Mouse (Mus musculus): ENCODE measurements around the gene Cftr. TPM values are rescaled to one million over a fixed set of nuclear protein-coding genes. Genes with fewer than 3 reads are reported as not detected.

Cftr gene
- total RNA-seq, 1 experiment from 2014 or later = 0.25 TPM

DNA sequence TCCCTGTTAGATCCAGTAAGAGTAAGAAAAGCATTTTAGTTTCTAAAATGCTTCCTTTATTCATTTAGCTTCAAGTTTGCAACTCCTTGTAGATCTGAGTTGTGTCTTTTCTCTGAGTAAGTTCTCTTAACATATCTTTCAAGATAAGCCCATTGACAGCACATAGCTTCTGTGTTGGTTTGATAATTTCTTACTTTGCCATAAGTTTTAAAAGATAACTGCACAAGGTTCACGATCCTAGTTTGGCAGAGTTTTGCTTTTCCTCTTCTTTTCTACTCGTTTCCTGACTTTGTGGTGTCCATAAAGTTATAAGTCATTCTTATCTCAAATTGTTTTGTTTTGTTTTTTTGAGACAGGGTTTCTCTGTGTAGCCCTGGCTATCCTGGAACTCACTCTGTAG is 130.3 kb downstream of the Cftr start:
- ATAC-seq (replicated peaks in 1 of 2; ENCODE audit: insufficient read depth in 1 of 2, low FRiP score in 2 of 2, low TSS enrichment in 1 of 2, low read depth in 1 of 2, poor library complexity in 2 of 2, severe bottlenecking in 2 of 2) = no peak

DNA sequence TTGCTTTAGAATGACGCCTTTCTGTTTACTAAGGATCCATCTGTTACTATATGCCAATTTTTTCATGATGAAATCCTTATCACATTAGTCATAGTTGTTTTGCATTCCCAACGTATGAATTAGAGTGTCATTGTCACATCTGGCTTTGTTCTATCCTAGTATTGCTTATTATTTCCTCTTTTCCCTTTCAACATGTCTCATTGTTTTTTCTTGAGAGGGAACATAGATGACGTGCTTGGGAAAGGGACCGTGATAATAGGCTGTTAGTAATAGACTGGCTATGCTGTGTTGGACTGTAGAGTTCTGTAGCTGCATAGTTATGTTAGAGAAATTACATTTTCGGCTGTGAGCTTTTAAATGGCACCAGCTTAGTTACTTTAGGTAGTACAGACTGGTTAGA is 131.6 kb downstream of the Cftr start:
- ATAC-seq (replicated peaks in 1 of 2; ENCODE audit: insufficient read depth in 1 of 2, low FRiP score in 2 of 2, low TSS enrichment in 1 of 2, low read depth in 1 of 2, poor library complexity in 2 of 2, severe bottlenecking in 2 of 2) = no peak

DNA sequence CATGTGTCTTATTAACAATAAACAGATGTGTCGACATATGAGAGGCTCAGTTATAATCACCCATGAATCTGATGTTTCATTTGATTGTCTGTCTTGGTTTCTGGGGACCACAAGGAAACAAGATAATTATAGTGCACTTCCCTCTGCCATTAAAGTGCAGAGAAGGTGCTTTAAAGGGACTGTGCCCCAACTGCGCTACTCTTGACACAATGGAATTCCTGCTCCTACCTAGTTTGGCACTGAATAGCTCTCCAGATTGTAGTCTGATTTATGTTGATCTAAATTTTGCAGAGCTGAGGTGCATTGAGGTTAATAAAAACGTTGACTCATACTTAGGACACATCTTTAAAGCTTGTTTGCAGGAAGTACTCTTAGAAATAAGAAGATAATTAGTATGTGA is 132.7 kb downstream of the Cftr start:
- ATAC-seq (replicated peaks in 1 of 2; ENCODE audit: insufficient read depth in 1 of 2, low FRiP score in 2 of 2, low TSS enrichment in 1 of 2, low read depth in 1 of 2, poor library complexity in 2 of 2, severe bottlenecking in 2 of 2) = no peak

DNA sequence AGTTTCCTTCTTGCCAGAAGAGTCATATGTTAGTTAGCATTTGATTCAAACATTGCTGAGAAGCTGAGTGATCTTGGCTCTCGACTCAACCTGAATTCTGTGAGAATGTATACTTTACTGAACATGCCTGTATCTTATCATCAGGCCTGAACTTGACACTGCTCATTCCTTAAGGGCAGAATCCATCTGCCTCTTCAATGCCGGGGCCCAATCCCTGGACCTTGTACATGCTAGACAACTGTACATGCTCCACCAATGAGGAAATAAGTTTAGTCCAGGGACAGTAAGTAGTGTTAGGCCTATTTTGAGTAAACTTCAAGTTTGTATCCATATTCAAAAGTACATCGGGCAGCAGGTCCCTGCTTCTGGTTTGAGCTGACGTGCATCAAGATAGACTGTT is 134.6 kb downstream of the Cftr start:
- ATAC-seq (replicated peaks in 1 of 2; ENCODE audit: insufficient read depth in 1 of 2, low FRiP score in 2 of 2, low TSS enrichment in 1 of 2, low read depth in 1 of 2, poor library complexity in 2 of 2, severe bottlenecking in 2 of 2) = no peak

DNA sequence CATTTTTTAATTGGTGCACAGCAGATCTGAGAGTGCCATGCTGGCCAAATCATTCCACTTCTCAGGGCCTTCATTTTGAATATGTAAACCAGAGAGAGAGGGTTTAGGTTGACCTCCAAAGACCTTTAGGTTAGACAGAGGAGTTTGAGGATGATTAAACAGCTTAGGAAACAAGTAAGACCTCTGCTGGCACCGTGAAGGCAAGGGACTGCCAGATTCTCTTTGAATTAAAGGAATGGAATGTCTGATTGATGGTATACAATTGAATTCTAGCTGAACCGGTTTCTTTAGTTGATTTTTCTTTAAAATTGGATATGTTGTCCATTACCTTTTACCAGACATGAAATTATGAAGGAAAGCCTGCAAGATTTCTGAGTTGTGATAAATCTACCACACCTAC is 140.5 kb downstream of the Cftr start:
- ATAC-seq (replicated peaks in 1 of 2; ENCODE audit: insufficient read depth in 1 of 2, low FRiP score in 2 of 2, low TSS enrichment in 1 of 2, low read depth in 1 of 2, poor library complexity in 2 of 2, severe bottlenecking in 2 of 2) = no peak

DNA sequence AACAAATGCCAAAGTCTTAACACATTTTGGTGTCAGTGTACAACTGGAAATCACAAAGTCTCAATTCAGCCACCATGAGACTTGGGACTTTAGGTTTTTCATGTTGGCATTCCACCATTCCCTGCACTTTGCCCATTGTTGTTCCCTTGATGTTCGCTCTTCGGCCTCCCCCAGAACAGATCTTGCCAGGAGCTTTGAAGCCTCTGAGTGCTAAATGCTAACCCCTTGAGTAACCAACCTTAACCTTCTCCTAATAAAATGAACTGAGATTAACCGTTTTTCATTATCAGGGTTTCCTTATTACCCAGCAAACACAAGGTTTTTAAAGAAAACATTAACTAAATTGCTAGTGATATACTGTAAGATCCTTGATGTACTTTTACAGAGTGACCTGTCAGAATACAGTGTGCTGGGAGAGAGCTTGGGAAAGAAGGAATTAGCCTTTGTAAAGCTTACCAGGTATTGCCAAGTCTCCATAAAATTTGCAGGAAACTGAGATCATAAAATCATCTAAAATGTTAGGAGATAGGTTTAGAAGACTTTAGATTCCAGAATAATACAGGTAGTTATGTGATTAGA is 144.0 kb downstream of the Cftr start:
- no peak for ATAC-seq (replicated peaks in 1 of 2; ENCODE audit: insufficient read depth in 1 of 2, low FRiP score in 2 of 2, low TSS enrichment in 1 of 2, low read depth in 1 of 2, poor library complexity in 2 of 2, severe bottlenecking in 2 of 2)

DNA sequence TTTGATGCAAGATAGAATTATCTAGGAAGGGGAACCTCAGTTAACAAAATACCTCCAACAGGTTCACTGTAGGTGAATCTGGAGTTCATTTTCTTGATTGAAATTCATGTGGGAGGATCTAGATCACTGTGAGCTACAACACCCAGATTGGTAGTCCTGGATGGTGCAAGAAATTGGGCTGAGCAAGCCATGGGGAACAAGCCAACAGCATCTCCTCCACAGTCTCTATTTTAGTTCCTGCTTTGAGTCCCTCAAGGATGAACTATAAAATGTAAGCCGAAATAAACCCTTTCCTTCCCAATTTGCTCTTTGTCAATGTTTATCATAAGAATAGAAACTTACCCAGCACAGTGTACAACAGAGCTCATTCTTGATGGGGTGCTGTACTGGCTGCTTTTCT is 152.5 kb downstream of the Cftr start:
- no peak for ATAC-seq (replicated peaks in 1 of 2; ENCODE audit: insufficient read depth in 1 of 2, low FRiP score in 2 of 2, low TSS enrichment in 1 of 2, low read depth in 1 of 2, poor library complexity in 2 of 2, severe bottlenecking in 2 of 2)

DNA sequence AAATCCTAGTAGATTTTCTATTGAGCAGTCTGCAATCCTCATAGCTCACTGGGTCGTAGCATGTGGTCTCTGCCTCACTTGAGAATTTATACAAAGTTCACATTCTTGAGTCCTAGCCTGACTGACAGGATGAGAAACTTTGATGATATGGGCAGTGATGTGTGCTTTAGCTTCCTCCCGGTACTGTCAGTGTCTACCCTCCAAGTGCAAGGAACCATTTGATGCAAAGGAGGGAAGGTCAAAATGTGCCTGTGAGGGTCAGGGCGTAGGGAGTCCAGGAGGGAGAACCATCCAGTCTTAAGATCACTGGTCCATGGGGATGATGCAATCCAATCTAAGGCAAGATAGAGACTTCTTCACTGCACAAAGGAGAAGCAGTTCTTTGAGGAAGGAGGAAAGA is 164.9 kb downstream of the Cftr start:
- no peak for ATAC-seq (replicated peaks in 1 of 2; ENCODE audit: insufficient read depth in 1 of 2, low FRiP score in 2 of 2, low TSS enrichment in 1 of 2, low read depth in 1 of 2, poor library complexity in 2 of 2, severe bottlenecking in 2 of 2)

DNA sequence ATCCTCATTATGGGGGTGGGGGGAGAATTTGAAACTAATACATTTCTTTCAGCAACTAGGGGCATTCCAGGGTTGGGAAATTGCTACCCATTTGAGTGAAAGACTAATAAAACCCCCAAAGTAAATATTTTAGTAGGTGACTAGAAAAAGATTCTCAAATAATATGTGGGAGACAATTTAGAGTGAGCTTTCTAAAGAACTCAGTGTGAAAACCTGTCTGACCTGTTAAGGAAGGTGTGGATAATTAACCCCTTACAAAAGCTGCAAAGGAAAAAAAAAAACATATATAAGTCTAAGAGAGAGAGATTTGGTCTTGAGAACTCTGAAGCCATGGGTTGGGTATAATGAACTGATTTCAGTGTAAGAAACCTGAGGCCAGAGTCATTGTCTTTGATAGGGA is 167.8 kb downstream of the Cftr start:
- no peak for ATAC-seq (replicated peaks in 1 of 2; ENCODE audit: insufficient read depth in 1 of 2, low FRiP score in 2 of 2, low TSS enrichment in 1 of 2, low read depth in 1 of 2, poor library complexity in 2 of 2, severe bottlenecking in 2 of 2)

DNA sequence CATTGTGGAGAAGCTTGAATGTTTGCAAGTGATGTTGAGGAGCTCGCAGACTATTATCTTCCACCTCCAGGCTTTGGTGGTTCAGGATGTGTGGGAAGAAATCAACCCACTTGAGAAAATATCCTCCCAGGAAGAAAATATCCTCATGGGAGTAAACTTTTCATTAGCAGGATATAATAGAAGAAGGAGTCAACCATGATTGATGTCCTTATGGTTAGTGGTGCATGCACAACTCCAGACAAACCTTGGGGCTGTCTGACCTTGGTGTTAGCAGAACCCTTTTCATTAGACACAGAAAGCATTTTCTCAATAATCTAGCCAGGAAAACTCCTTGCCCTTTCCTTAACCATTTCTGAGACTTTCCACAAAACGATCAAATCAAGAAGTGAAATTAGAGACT is 173.8 kb downstream of the Cftr start:
- ATAC-seq (replicated peaks in 1 of 2; ENCODE audit: insufficient read depth in 1 of 2, low FRiP score in 2 of 2, low TSS enrichment in 1 of 2, low read depth in 1 of 2, poor library complexity in 2 of 2, severe bottlenecking in 2 of 2) = no peak

DNA sequence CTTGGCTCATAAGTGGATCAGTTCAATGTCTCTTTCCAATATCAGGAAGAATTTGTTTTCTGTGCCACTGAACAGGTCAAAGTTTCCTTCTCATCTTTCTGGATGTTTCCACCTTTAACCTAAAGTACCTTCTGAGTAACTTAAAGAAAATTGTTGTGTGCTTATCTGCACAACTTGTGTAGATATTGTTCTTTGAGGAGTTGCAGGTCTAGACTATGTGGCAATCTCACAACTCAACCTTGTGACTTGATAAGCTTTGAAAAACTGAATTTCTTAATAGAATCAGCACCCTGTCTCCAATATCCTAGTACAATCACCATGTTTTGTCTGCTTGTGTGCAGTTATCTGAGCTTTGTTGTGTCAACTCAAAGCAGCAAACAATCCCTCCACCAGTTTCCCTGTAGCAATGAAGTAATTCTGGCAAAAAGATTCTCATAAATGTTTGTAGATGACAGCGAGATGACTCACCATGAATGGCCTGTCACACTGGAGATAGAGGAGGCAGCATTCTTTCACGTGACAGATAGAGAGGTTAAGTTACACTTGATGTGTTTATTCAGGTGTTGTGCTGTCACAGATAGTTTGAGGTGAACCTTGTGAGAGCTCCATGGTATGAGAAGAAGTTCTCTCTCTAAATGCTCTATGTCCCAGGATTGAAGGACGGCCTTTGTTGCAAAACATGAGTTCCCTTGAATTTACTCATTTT is 178.8 kb downstream of the Cftr start:
- no peak for ATAC-seq (replicated peaks in 1 of 2; ENCODE audit: insufficient read depth in 1 of 2, low FRiP score in 2 of 2, low TSS enrichment in 1 of 2, low read depth in 1 of 2, poor library complexity in 2 of 2, severe bottlenecking in 2 of 2)

DNA sequence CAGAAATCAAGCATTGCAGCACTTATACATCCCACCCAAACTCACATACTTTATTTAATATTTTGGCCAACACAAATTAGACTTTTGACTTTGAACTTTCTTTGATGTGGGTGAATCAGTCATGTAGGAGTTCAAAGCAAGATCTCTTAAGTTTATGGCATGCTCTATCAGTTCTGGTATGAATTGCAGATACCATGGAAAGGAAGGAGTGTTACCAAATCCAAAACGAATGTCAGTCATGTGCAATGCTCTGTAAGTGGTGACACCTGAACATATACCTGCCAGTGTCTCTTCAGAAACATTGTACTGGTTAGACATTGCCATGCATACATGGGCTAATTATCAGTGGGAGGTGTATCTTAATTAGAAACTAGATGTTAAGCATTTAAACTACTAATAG is 189.7 kb downstream of the Cftr start:
- no peak for ATAC-seq (replicated peaks in 1 of 2; ENCODE audit: insufficient read depth in 1 of 2, low FRiP score in 2 of 2, low TSS enrichment in 1 of 2, low read depth in 1 of 2, poor library complexity in 2 of 2, severe bottlenecking in 2 of 2)

DNA sequence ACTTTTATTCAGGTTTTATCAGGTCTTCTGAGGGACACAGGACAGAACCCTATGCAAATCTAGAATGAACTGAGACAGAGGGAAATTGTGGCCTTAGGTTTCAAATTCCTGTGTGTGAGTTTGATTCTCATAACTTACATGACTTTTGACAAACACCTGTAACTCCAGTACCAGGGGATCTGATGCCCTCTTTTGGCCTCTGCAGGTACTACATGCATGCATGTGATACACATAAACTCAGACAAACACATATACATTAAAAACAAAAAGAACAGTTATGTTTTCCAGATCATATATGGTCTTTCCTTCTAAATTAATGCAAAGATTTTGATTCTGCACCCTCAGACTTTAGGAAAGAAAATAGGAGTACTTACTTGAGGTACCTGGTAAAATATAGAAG is 190.5 kb downstream of the Cftr start:
- ATAC-seq (replicated peaks in 1 of 2; ENCODE audit: insufficient read depth in 1 of 2, low FRiP score in 2 of 2, low TSS enrichment in 1 of 2, low read depth in 1 of 2, poor library complexity in 2 of 2, severe bottlenecking in 2 of 2) = no peak

DNA sequence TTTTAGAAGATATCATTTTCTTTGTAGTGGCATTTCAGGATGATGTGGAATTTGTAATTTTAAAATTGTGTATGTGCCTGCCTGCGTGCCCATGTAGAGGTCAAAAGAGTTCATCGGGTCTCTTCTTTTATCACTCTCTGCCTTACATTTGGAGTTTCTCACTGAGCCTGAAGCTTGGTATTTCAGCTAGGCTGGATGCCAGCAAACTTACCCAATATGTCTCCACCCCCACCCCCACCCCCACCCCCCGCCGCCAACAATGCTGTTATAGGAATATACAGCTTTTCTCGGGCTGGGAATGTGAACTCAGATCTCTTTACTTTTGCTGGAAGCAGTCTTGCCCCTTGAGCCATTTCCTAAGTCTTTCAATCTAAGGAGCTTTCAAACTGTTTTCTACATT is 191.7 kb downstream of the Cftr start:
- ATAC-seq (replicated peaks in 1 of 2; ENCODE audit: insufficient read depth in 1 of 2, low FRiP score in 2 of 2, low TSS enrichment in 1 of 2, low read depth in 1 of 2, poor library complexity in 2 of 2, severe bottlenecking in 2 of 2) = no peak

DNA sequence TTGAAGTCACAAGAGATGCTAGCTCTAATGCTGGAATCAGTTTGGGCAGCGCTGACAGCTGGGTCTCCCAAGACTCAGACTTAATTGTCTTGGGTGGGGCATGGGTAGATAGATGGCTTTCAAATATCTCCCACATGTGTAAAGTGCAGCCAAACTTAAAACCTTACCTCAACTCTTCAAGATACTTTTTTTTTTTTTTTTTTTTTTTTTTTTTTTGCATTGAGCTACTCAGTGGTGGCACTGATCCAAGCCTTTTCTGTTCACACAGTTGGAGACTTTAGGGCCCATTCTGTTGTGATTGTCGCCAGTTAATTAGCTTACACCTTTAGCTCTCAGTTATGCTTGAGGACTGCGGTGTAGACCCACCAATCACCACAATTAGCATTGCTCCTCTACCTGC is 198.6 kb downstream of the Cftr start:
- no peak for ATAC-seq (replicated peaks in 1 of 2; ENCODE audit: insufficient read depth in 1 of 2, low FRiP score in 2 of 2, low TSS enrichment in 1 of 2, low read depth in 1 of 2, poor library complexity in 2 of 2, severe bottlenecking in 2 of 2)

DNA sequence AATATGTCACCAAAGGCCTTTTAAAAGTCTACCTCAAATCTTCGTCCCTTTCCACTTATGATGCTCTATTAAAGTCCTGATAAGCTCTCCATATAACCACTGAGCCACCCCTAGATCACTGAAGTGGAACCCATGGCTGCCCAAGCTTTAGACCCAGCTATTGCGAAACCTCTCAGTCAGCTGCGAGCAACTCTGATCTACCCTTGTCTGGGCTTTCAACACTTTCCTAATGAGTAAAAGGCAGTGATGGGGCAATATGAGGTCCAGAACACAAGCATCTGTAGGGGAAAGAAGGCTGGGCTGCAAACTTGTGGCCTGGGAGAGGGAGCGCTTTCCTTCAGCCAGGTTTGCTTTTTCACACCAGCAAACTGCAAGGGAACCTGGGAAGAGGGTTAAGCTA is 199.2 kb downstream of the Cftr start:
- no peak for ATAC-seq (replicated peaks in 1 of 2; ENCODE audit: insufficient read depth in 1 of 2, low FRiP score in 2 of 2, low TSS enrichment in 1 of 2, low read depth in 1 of 2, poor library complexity in 2 of 2, severe bottlenecking in 2 of 2)

Data from hematopoietic stem cell, adult 5-6 weeks (primary cell).